Mouse (Mus musculus) heart, embryonic 11.5 days (tissue): Measurements from ENCODE around the gene Ktn1. TPM values are rescaled to one million over a fixed set of nuclear protein-coding genes. Genes with fewer than 3 reads are reported as not detected.

ENCODE experiments used
- ATAC-seq: fragments of 200-750 bp; cut with Nextera tagmentation; replicated peaks from 2 replicates; pipeline ENCODE4 v1.8.0; 2017; ENCODE audit warnings: moderate library complexity; ENCODE audit not compliant: insufficient number of reproducible peaks, low FRiP score, low TSS enrichment
- H3K27ac ChIP-seq: fragments of 300-500 bp; sonication (generic); 2 replicates; pipeline ENCODE4 v1.5.1; 2014; ENCODE audit warnings: mild to moderate bottlenecking, low read depth, low read length
- H3K27me3 ChIP-seq: fragments of 300-500 bp; sonication (generic); 2 replicates; pipeline ENCODE4 v1.6.1; 2014; ENCODE audit warnings: mild to moderate bottlenecking, low read length, mixed read lengths; ENCODE audit not compliant: control insufficient read depth, insufficient read depth
- H3K36me3 ChIP-seq: fragments of 300-500 bp; sonication (generic); 2 replicates; pipeline ENCODE4 v1.6.1; 2014; ENCODE audit warnings: mild to moderate bottlenecking, low read length, moderate library complexity, mixed read lengths; ENCODE audit not compliant: control insufficient read depth, insufficient read depth
- H3K4me1 ChIP-seq: fragments of 300-500 bp; sonication (generic); 2 replicates; pipeline ENCODE4 v1.6.1; 2014; ENCODE audit warnings: low read length; ENCODE audit not compliant: control insufficient read depth, insufficient read depth
- H3K4me2 ChIP-seq: fragments of 300-500 bp; sonication (generic); 2 replicates; pipeline ENCODE4 v1.6.1; 2014; ENCODE audit warnings: mild to moderate bottlenecking, moderate library complexity
- H3K4me3 ChIP-seq: fragments of 300-500 bp; sonication (generic); 2 replicates; pipeline ENCODE4 v1.5.1; 2014; ENCODE audit warnings: low read depth, low read length
- H3K9ac ChIP-seq: fragments of 300-500 bp; sonication (generic); 2 replicates; pipeline ENCODE4 v1.6.1; 2014; ENCODE audit warnings: mild to moderate bottlenecking, low read depth, low read length, moderate library complexity
- H3K9me3 ChIP-seq: fragments of 300-500 bp; sonication (generic); replicated peaks from 2 replicates; pipeline ENCODE4 v1.6.1; 2016; ENCODE audit warnings: low read length; ENCODE audit not compliant: control insufficient read depth
- WGBS: fragments of 180-500 bp; shearing (Covaris S2); extraction: QIAGEN DNeasy Blood & Tissue Kit; methylation state at CpG from one replicate; pipeline ENCODE4 v1.1.7; 2014; ENCODE audit not compliant: insufficient replicate concordance; 5-methylcytosine and 5-hydroxymethylcytosine counted together
- polyA plus RNA-seq: library from polyadenylated mRNA; unstranded; fragments of >200 nt; fragmentation: Nextera tagmentation; extraction: Ambion mirVana; gene quantifications from 2 replicates; pipeline ENCODE4 v1.2.1, GENCODE M21; 2014

Ktn1 gene
- polyA plus RNA-seq, 1 experiment from 2014 or later, result 105 TPM

GRCm38 (mm10) chr14:47753561-47753960 is 105.3 kb downstream of the Ktn1 start:
- WGBS, result 25% methylated on average over 3 of the region's 3 CpGs
- no peak for ATAC-seq
- H3K36me3 ChIP-seq, result no peaks in the 10 kb centered on the region

GRCm38 (mm10) chr14:47754253-47754897 is 106.1 kb downstream of the Ktn1 start:
- Histone ChIP-seq H3K9me3 (no peaks in the 10 kb centered on the region), H3K4me3 (no peak overlapping the region), H3K9ac (no peak overlapping the region), H3K36me3 (no peaks in the 10 kb centered on the region), H3K4me1 (no peaks in the 10 kb centered on the region), H3K27me3 (no peaks in the 10 kb centered on the region; the same call in 1 of the 2 replicates), H3K4me2 (no peak overlapping the region), H3K27ac (no peak overlapping the region)
- WGBS, result 76% methylated on average over 4 of the region's 4 CpGs
- no peak for ATAC-seq

More at GRCm38 (mm10) chr14:47753561-47753960, 105.3 kb downstream of the Ktn1 start:
- Histone ChIP-seq H3K4me3 (no peak overlapping the region), H3K27ac (no peak overlapping the region), H3K4me1 (no peaks in the 10 kb centered on the region), H3K27me3 (no peaks in the 10 kb centered on the region; the same call in 1 of the 2 replicates), H3K9ac (no peak overlapping the region), H3K9me3 (no peaks in the 10 kb centered on the region), H3K4me2 (no peak overlapping the region)

GRCm38 (mm10) chr14:47756411-47757065 is 108.3 kb downstream of the Ktn1 start:
- Histone ChIP-seq H3K4me2 (no peak overlapping the region), H3K36me3 (no peaks in the 10 kb centered on the region), H3K4me1 (no peaks in the 10 kb centered on the region), H3K9me3 (no peaks in the 10 kb centered on the region), H3K4me3 (no peak overlapping the region), H3K27ac (no peak overlapping the region), H3K27me3 (no peaks in the 10 kb centered on the region; the same call in 1 of the 2 replicates), H3K9ac (no peak overlapping the region)
- 81% methylated on average over 9 of the region's 9 CpGs for WGBS
- no peak for ATAC-seq

- Histone ChIP-seq H3K4me1 (no peaks in the 10 kb centered on the region), H3K9ac (no peak overlapping the region), H3K4me2 (no peak overlapping the region), H3K36me3 (no peaks in the 10 kb centered on the region), H3K27me3 (no peaks in the 10 kb centered on the region), H3K9me3 (no peaks in the 10 kb centered on the region), H3K27ac (no peak overlapping the region), H3K4me3 (no peak overlapping the region)
- ATAC-seq, result no peak
- WGBS, result 68% methylated on average over 6 of the region's 6 CpGs
Measured at GRCm38 (mm10) chr14:47765192-47765591, 116.9 kb downstream of the Ktn1 start.

- no peak overlapping the region for H3K4me3 ChIP-seq
- no peak overlapping the region for H3K9ac ChIP-seq
- no peaks in the 10 kb centered on the region for H3K9me3 ChIP-seq
- no peaks in the 10 kb centered on the region for H3K27me3 ChIP-seq
- 70% methylated on average over 3 of the region's 3 CpGs for WGBS
- no peak for ATAC-seq
- no peaks in the 10 kb centered on the region for H3K36me3 ChIP-seq
- H3K27ac ChIP-seq, result no peak overlapping the region
- H3K4me1 ChIP-seq, result no peaks in the 10 kb centered on the region
- no peak overlapping the region for H3K4me2 ChIP-seq
Measured at GRCm38 (mm10) chr14:47765796-47766195, 117.5 kb downstream of the Ktn1 start.

- no peak overlapping the region for H3K4me3 ChIP-seq
- H3K27me3 ChIP-seq, result no peaks in the 10 kb centered on the region
- no peak overlapping the region for H3K4me2 ChIP-seq
- H3K36me3 ChIP-seq, result no peaks in the 10 kb centered on the region
- H3K9ac ChIP-seq, result no peak overlapping the region
- H3K27ac ChIP-seq, result no peak overlapping the region
- no peaks in the 10 kb centered on the region for H3K9me3 ChIP-seq
- no peaks in the 10 kb centered on the region for H3K4me1 ChIP-seq
- ATAC-seq, result no peak
- 64% methylated on average over 2 of the region's 2 CpGs for WGBS
Measured at GRCm38 (mm10) chr14:47766373-47766772, 118.1 kb downstream of the Ktn1 start.

- 77% methylated on average over 4 of the region's 4 CpGs for WGBS
- Histone ChIP-seq H3K4me1 (no peaks in the 10 kb centered on the region), H3K4me3 (no peak overlapping the region), H3K9me3 (no peaks in the 10 kb centered on the region), H3K27ac (no peak overlapping the region), H3K27me3 (no peaks in the 10 kb centered on the region), H3K36me3 (no peaks in the 10 kb centered on the region), H3K9ac (no peak overlapping the region), H3K4me2 (no peak overlapping the region)
- no peak for ATAC-seq
Measured at GRCm38 (mm10) chr14:47771496-47771895, 123.2 kb downstream of the Ktn1 start.

GRCm38 (mm10) chr14:47775543-47775942 is 127.3 kb downstream of the Ktn1 start:
- 83% methylated on average over 3 of the region's 3 CpGs for WGBS
- Histone ChIP-seq H3K27me3 (no peaks in the 10 kb centered on the region), H3K27ac (no peak overlapping the region), H3K4me1 (no peaks in the 10 kb centered on the region), H3K9me3 (no peaks in the 10 kb centered on the region), H3K4me2 (no peak overlapping the region), H3K9ac (no peak overlapping the region), H3K36me3 (no peaks in the 10 kb centered on the region), H3K4me3 (no peak overlapping the region)
- no peak for ATAC-seq
